Mouse (Mus musculus) T-cell, adult 66 days (primary cell): ENCODE measurements around the gene Gm13697. TPM values are rescaled to one million over a fixed set of nuclear protein-coding genes. Genes with fewer than 3 reads are reported as not detected.

Experiments
- total RNA-seq, 2 experiments: library from RNA; stranded (reverse); gene quantifications; 3 replicates in 1 of 2; 4 replicates in 1 of 2; pipeline ENCODE4 v1.2.4; 2023

Gene Gm13697
- 1 to 10 TPM; 2.8 to 3.5 TPM for total RNA-seq

DNA sequence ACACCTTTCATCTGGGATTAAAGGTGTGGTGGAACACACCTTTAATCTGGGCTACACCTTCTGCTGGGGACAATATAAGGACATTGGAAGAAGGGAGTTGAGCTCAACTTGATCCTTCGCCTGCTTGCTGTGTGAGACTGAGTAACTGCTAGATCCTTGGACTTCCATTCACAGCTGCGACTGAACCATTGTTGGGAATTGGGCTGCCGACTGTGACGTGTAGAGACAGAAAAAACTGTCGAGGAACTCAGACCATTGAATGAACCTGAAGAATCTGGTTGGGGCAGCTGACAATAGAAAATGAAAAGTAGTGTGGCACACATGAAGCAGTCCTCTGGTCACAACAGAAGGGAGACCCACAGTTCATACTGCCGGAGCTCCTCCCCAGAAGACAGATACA is at the start of gene Gm13697:
Gm13697 (plus strand) TSS at position 301 of the 400 bp plus-strand sequence.

DNA sequence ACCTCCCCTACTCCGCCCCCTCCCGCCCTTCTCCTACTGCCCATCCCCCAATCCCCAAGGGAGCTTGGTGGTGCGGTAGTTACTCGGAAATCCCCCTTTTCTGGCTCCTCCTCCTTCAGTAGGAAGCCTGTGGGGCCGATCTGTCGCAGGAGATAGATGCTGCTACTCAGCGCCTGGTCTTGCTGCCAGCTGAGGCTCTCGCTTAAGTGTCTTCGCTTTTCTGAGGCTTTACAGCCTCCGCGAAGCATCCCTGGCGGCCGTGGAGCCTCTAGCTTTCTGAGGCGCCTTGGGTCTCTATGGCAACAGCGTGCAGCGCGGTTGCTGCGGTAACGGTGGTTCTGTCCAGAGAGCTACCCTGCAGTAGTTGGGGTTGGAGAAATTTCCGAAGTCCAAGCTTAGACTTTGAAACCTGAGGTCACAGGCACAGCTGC is 43.6 kb upstream of the Gm13697 start, which contains the start of gene Zswim2:
Zswim2 (minus strand) TSS at position 298 of the 431 bp plus-strand sequence.

DNA sequence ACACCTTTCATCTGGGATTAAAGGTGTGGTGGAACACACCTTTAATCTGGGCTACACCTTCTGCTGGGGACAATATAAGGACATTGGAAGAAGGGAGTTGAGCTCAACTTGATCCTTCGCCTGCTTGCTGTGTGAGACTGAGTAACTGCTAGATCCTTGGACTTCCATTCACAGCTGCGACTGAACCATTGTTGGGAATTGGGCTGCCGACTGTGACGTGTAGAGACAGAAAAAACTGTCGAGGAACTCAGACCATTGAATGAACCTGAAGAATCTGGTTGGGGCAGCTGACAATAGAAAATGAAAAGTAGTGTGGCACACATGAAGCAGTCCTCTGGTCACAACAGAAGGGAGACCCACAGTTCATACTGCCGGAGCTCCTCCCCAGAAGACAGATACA is 29.1 kb upstream of the Gm13697 start, which contains the start of gene Gm13698:
Gm13698 (plus strand) TSS at position 301 of the 400 bp plus-strand sequence.

DNA sequence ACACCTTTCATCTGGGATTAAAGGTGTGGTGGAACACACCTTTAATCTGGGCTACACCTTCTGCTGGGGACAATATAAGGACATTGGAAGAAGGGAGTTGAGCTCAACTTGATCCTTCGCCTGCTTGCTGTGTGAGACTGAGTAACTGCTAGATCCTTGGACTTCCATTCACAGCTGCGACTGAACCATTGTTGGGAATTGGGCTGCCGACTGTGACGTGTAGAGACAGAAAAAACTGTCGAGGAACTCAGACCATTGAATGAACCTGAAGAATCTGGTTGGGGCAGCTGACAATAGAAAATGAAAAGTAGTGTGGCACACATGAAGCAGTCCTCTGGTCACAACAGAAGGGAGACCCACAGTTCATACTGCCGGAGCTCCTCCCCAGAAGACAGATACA is 23.3 kb upstream of the Gm13697 start, which contains the start of gene Gm13693:
Gm13693 (plus strand) TSS at position 301 of the 400 bp plus-strand sequence.

DNA sequence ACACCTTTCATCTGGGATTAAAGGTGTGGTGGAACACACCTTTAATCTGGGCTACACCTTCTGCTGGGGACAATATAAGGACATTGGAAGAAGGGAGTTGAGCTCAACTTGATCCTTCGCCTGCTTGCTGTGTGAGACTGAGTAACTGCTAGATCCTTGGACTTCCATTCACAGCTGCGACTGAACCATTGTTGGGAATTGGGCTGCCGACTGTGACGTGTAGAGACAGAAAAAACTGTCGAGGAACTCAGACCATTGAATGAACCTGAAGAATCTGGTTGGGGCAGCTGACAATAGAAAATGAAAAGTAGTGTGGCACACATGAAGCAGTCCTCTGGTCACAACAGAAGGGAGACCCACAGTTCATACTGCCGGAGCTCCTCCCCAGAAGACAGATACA is 17.5 kb upstream of the Gm13697 start, which contains the start of gene Gm13695:
Gm13695 (plus strand) TSS at position 301 of the 400 bp plus-strand sequence.

DNA sequence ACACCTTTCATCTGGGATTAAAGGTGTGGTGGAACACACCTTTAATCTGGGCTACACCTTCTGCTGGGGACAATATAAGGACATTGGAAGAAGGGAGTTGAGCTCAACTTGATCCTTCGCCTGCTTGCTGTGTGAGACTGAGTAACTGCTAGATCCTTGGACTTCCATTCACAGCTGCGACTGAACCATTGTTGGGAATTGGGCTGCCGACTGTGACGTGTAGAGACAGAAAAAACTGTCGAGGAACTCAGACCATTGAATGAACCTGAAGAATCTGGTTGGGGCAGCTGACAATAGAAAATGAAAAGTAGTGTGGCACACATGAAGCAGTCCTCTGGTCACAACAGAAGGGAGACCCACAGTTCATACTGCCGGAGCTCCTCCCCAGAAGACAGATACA is 11.7 kb upstream of the Gm13697 start, which contains the start of gene Gm13696:
Gm13696 (plus strand) TSS at position 301 of the 400 bp plus-strand sequence.

DNA sequence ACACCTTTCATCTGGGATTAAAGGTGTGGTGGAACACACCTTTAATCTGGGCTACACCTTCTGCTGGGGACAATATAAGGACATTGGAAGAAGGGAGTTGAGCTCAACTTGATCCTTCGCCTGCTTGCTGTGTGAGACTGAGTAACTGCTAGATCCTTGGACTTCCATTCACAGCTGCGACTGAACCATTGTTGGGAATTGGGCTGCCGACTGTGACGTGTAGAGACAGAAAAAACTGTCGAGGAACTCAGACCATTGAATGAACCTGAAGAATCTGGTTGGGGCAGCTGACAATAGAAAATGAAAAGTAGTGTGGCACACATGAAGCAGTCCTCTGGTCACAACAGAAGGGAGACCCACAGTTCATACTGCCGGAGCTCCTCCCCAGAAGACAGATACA is 5.9 kb upstream of the Gm13697 start, which contains the start of gene Gm13694:
Gm13694 (plus strand) TSS at position 301 of the 400 bp plus-strand sequence.

DNA sequence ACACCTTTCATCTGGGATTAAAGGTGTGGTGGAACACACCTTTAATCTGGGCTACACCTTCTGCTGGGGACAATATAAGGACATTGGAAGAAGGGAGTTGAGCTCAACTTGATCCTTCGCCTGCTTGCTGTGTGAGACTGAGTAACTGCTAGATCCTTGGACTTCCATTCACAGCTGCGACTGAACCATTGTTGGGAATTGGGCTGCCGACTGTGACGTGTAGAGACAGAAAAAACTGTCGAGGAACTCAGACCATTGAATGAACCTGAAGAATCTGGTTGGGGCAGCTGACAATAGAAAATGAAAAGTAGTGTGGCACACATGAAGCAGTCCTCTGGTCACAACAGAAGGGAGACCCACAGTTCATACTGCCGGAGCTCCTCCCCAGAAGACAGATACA is 5.7 kb downstream of the Gm13697 start, which contains the start of gene Gm13691:
Gm13691 (plus strand) TSS at position 301 of the 400 bp plus-strand sequence.

Other genes with a start within 250 kb of the Gm13697 start
- gene Fam171b, start 172.1 kb upstream of the Gm13697 start, total RNA-seq, result under 1 TPM; 0.58 to 0.86 TPM
- not detected for gene Zswim2, start 43.5 kb upstream of the Gm13697 start, total RNA-seq
- 1 to 10 TPM; 2.8 to 3.5 TPM for gene Gm13698, start 29.1 kb upstream of the Gm13697 start, total RNA-seq
- 1 to 10 TPM; 2.8 to 3.5 TPM for gene Gm13693, start 23.2 kb upstream of the Gm13697 start, total RNA-seq
- 1 to 10 TPM in 1 of 2 experiments, not detected in 1; 8.5 TPM for gene Gm13695, start 17.4 kb upstream of the Gm13697 start, total RNA-seq
- gene Gm13696, start 11.6 kb upstream of the Gm13697 start, total RNA-seq, result 1 to 10 TPM; 2.8 to 3.5 TPM
- 1 to 10 TPM; 2.8 to 3.5 TPM for gene Gm13694, start 5.8 kb upstream of the Gm13697 start, total RNA-seq
- gene Gm13691, start 5.8 kb downstream of the Gm13697 start, total RNA-seq, result 1 to 10 TPM; 2.8 to 3.5 TPM